Mouse (Mus musculus): ENCODE results near the gene Lcn10.
"Not testable (repeated sequence)": the region's sequence is repeated elsewhere in the genome, so short reads cannot be mapped to it uniquely, and the experiment has no call there.

The Lcn10 gene

GRCm38 (mm10) chr2:25706643-25707481 is 24.3 kb downstream of the Lcn10 start, which contains the start of gene Bmyc:
TSS of gene Bmyc (plus strand) at chr2:25706739.
- peak; percentile 80 for DNase-seq (ENCODE audit: low spot score)

DNA sequence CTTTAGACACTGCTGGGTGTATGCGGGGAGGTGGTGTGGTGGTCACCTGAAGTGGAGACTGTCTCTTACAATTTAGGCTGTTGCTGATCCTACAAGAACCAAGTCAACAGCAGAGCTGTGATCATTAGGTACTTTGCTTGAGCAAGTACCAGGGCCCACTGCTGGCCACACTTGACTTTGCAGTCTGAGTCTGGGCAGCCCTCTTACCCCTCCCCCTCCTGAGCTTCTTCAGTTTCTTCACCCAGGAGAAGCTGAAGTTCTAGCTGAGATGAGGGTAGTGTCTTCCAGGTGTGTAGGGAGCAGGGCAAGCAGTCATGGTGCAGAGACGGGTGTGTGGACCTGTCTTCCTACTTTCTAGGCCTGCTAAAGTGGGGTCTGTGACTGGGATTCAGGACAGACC is 25.6 kb downstream of the Lcn10 start:
- peak; percentile 66 for DNase-seq (ENCODE audit: low spot score)

DNA sequence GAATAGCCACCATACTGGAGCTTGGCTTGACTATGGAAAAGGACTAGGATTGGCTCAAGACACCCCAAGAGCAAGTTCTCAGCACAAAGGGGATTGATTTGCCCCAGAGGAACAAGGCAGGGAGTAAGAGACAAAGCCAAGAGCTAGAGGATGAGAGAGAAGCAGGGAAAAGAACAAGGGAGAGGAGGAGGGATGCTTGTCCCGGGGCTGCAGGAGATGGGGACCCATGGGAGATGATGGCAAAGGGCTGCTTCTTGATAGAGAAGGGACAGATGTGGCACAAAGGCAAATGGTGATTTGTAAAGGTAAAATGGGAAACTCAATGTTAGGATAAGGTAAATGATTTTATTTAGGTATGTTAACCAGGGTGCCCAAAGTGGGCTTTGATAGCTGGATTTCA is 26.5 kb downstream of the Lcn10 start:
- not testable (repeated sequence) for DNase-seq (ENCODE audit: low spot score)

- DNase-seq (ENCODE audit: low spot score) = not testable (repeated sequence)
Measured at GRCm38 (mm10) chr2:25709791-25710190, 27.3 kb downstream of the Lcn10 start.

DNA sequence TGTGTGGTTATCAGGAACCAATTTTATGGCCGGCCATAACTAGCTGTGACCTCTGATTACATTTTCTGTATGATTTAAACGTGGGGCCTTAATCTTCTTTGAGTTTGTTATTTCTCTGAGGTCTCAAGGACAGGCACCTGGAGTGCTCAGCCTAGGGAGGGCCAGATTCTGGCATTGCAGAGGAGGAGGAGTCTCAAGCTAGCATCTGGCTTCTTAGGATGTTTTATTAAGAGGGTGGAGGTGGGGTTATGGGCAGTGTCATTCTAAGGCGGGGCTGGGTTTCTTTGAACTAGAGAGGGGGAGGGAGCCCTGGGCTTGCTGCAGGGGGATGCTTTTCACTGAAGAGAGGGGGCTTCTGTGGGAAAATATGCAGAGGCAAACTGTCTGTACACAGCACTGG is 29.1 kb downstream of the Lcn10 start:
- DNase-seq (ENCODE audit: low spot score) = not testable (repeated sequence)

- DNase-seq (ENCODE audit: low spot score) = peak; percentile 7
Measured at GRCm38 (mm10) chr2:25717222-25717621, 34.7 kb downstream of the Lcn10 start.

DNA sequence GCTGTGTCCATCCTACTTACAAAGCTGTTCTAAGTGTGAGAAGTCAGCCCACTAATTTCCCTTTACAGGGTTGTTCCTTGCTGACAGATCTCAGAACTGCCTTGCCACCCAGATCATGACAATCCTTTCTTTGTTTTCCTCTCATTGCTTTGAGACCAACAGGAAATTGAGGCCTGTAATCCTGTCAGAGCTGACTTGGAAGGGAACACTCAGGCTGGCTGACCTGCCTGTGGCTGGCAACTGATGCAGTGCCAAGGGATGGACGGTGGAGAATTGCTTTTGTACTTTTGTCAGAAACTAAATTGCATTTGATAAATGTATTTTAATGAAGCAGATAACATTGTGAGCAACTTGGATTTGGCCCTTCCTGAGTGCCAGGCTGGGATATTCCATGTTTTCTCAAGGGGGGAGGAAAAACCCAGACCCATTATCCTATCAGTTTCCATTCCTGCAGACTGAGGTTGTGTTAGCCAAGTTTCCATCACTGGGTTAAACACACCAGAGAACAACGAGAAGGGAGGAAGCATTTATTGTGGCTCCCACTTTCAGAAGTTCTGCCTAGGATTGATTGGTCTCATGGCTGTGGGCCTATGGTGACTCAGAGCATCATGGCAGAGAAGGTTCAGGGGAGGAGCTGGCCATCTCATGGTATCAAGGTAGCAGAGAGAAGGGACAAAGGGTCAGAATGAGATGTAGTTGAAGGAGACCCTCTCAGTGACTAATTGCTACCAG is 50.8 kb downstream of the Lcn10 start:
- DNase-seq (ENCODE audit: low spot score) = no peak
